In the genomic region with DNA sequence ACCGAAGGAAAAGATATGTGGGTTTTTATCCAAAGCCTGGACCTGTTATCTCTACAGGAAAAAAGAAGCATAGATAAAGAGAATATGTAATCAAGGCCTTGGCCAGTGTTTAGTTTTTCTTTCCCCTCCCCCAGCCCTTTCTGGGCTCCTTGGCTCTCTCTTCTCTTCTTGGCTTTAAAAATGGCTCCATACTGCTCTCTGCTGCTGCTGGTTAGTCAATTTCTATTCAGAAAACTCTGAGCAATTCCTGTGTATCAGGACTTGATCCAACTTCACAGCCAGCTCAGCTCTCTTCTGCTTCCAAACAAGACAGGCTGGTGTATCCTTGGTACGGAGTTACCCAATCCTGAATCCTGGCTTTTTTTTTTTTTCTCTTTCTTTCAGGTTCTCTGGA, we compare ENCODE assay signal across 9 mouse cellular contexts.
DNase-seq lines count a peak whose midpoint lies in the region; ATAC-seq and TF ChIP-seq lines count a peak whose summit lies in the region.
"Had no signal": no experiment of that assay in that cellular context is flagged by ENCODE, and none has a peak within 500 bp of the region (broad histone marks: within the 10 kb centered on the region; RNA-seq: fewer than 3 reads in every experiment).

No protein-coding gene starts in this region.

- no peak for TF ChIP-seq CTCF in liver, adult 2 months (IDR thresholded peaks at IDR 0.05; ENCODE audit: low read depth, low read length)
- no peak for TF ChIP-seq CTCF in liver, postnatal 0 days (IDR thresholded peaks at IDR 0.05; ENCODE audit: low read depth)

- TF ChIP-seq EP300 in liver, postnatal 0 days (IDR thresholded peaks at IDR 0.05; ENCODE audit: low read depth): no peak

- peak; percentile 2 for DNase-seq in liver, adult 2 months (ENCODE audit: extremely low read depth, low read depth, low spot score)
- DNase-seq in liver, postnatal 0 days: no peak
- DNase-seq in cerebellum, postnatal 10 days: peak; percentile 87 to 90
- DNase-seq in layer of hippocampus, adult 11-12 months (ENCODE audit: low spot score): peak; percentile 47
- DNase-seq in midbrain, embryonic 10.5 days (ENCODE audit: low spot score): peak; percentile 12
- no peak for DNase-seq in natural killer cell, adult 2 months (ENCODE audit: low spot score in 2 of 2)

- H3K9ac ChIP-seq in liver, adult 2 months (ENCODE audit: low read depth, low read length): no peak overlapping the region
- no peak overlapping the region for H3K9ac ChIP-seq in liver, postnatal 0 days (replicated peaks)
- no peak overlapping the region for H3K9ac ChIP-seq in heart, embryonic 12.5 days
- no peak overlapping the region for H3K9ac ChIP-seq in stomach, embryonic 15.5 days

- WGBS in liver, adult 2 months: 44% methylated on average over 2 of the region's 2 CpGs
- WGBS in liver, postnatal 0 days (ENCODE audit: insufficient replicate concordance): 45% methylated on average over 2 of the region's 2 CpGs
- WGBS in heart, embryonic 12.5 days: 23% methylated on average over 2 of the region's 2 CpGs
- 75% methylated on average over 2 of the region's 2 CpGs for WGBS in midbrain, embryonic 10.5 days
- WGBS in stomach, embryonic 15.5 days: 23% methylated on average over 2 of the region's 2 CpGs

- no peak overlapping the region for H3K27ac ChIP-seq in liver, adult 2 months (replicated peaks; ENCODE audit: insufficient read depth, low read depth, low read length)
- H3K27ac ChIP-seq in liver, postnatal 0 days (ENCODE audit: low read depth): no peak overlapping the region
- H3K27ac ChIP-seq in heart, embryonic 12.5 days (ENCODE audit: poor library complexity, severe bottlenecking): 0 out of 2 replicates have a peak overlapping the region, but pooled peaks have one; percentile 19
- H3K27ac ChIP-seq in midbrain, embryonic 10.5 days (replicated peaks): peak overlapping the region; percentile 42; the same call in 1 of the 2 replicates
- H3K27ac ChIP-seq in stomach, embryonic 15.5 days: no peak overlapping the region

- ATAC-seq in liver, postnatal 0 days: no peak
- ATAC-seq in heart, embryonic 12.5 days (ENCODE audit: insufficient number of reproducible peaks, low FRiP score): peak; percentile 84
- ATAC-seq in stomach, embryonic 15.5 days (ENCODE audit: insufficient read depth, low FRiP score, low read depth): peak; percentile 84

- TF ChIP-seq POLR2A in liver, adult 2 months (IDR thresholded peaks at IDR 0.05; ENCODE audit: extremely low read depth, insufficient read depth, low read length): no peak

- no peaks in the 10 kb centered on the region for H3K9me3 ChIP-seq in liver, postnatal 0 days (ENCODE audit: low read length)
- no peaks in the 10 kb centered on the region for H3K9me3 ChIP-seq in heart, embryonic 12.5 days (replicated peaks)
- no peaks in the 10 kb centered on the region for H3K9me3 ChIP-seq in midbrain, embryonic 10.5 days (replicated peaks)
- H3K9me3 ChIP-seq in stomach, embryonic 15.5 days: no peaks in the 10 kb centered on the region

- H3K4me2 ChIP-seq in liver, postnatal 0 days (ENCODE audit: low read depth, low read length): no peak overlapping the region
- no peak overlapping the region for H3K4me2 ChIP-seq in heart, embryonic 12.5 days
- H3K4me2 ChIP-seq in stomach, embryonic 15.5 days: no peak overlapping the region

- H3K4me3 ChIP-seq in liver, adult 2 months (ENCODE audit: insufficient read depth, low read depth, low read length): no peak overlapping the region
- H3K4me3 ChIP-seq in liver, postnatal 0 days (ENCODE audit: low read depth, low read length): no peak overlapping the region
- H3K4me3 ChIP-seq in heart, embryonic 12.5 days: no peak overlapping the region
- no peak overlapping the region for H3K4me3 ChIP-seq in midbrain, embryonic 10.5 days
- no peak overlapping the region for H3K4me3 ChIP-seq in stomach, embryonic 15.5 days (replicated peaks)
- H3K4me3 ChIP-seq: megakaryocyte, embryonic 14.5 days had no signal

- H3K27me3 ChIP-seq in liver, adult 2 months (ENCODE audit: control insufficient read depth, insufficient read depth, low read length): no peaks in the 10 kb centered on the region
- H3K27me3 ChIP-seq in liver, postnatal 0 days (ENCODE audit: insufficient read depth, low read length): no peaks in the 10 kb centered on the region
- no peaks in the 10 kb centered on the region for H3K27me3 ChIP-seq in heart, embryonic 12.5 days (replicated peaks)
- H3K27me3 ChIP-seq in midbrain, embryonic 10.5 days (ENCODE audit: low read depth, poor library complexity, severe bottlenecking): no peaks in the 10 kb centered on the region
- H3K27me3 ChIP-seq in stomach, embryonic 15.5 days (replicated peaks): no peaks in the 10 kb centered on the region
- H3K27me3 ChIP-seq: megakaryocyte, embryonic 14.5 days had no signal

- no peaks in the 10 kb centered on the region for H3K79me2 ChIP-seq in liver, adult 2 months (ENCODE audit: control insufficient read depth, insufficient read depth, low read length)

- no peaks in the 10 kb centered on the region for H3K4me1 ChIP-seq in liver, adult 2 months (ENCODE audit: control insufficient read depth, insufficient read depth, low read length)
- H3K4me1 ChIP-seq in liver, postnatal 0 days (ENCODE audit: insufficient read depth): no peaks in the 10 kb centered on the region
- H3K4me1 ChIP-seq in heart, embryonic 12.5 days (replicated peaks): peaks cover 5% of the 10 kb centered on the region; the same call in 1 of the 2 replicates
- peaks cover 24% of the 10 kb centered on the region for H3K4me1 ChIP-seq in midbrain, embryonic 10.5 days
- H3K4me1 ChIP-seq in stomach, embryonic 15.5 days: no peaks in the 10 kb centered on the region
- H3K4me1 ChIP-seq: megakaryocyte, embryonic 14.5 days had no signal

- no peaks in the 10 kb centered on the region for H3K36me3 ChIP-seq in liver, adult 2 months (ENCODE audit: control insufficient read depth, insufficient read depth, low read length)
- no peaks in the 10 kb centered on the region for H3K36me3 ChIP-seq in liver, postnatal 0 days (replicated peaks; ENCODE audit: insufficient read depth, low read length)
- H3K36me3 ChIP-seq in heart, embryonic 12.5 days: no peaks in the 10 kb centered on the region
- H3K36me3 ChIP-seq in midbrain, embryonic 10.5 days: no peaks in the 10 kb centered on the region
- no peaks in the 10 kb centered on the region for H3K36me3 ChIP-seq in stomach, embryonic 15.5 days

Comparison
In these comparisons a context has a peak if more than half of its experiments do, and no peak if none do; other contexts are left out.
1. DNase-seq: peak in liver, adult 2 months (single experiment), cerebellum, postnatal 10 days (2 of 2), layer of hippocampus, adult 11-12 months (single experiment) and midbrain, embryonic 10.5 days (single experiment); none in liver, postnatal 0 days (single experiment) and natural killer cell, adult 2 months (0 of 2).
2. H3K27ac ChIP-seq: peak in heart, embryonic 12.5 days (single experiment) and midbrain, embryonic 10.5 days (single experiment); none in liver, adult 2 months (single experiment), liver, postnatal 0 days (single experiment) and stomach, embryonic 15.5 days (single experiment).